Mouse (Mus musculus) testis, adult 2 months (tissue): Measurements from ENCODE around the gene Eps8. TPM values are rescaled to one million over a fixed set of nuclear protein-coding genes. Genes with fewer than 3 reads are reported as not detected.

Source experiments
- H3K27ac ChIP-seq: fragments of 200-500 bp; 2 replicates; pipeline ENCODE4 v1.5.1; 2012; ENCODE audit warnings: low read depth, low read length; ENCODE audit not compliant: control insufficient read depth, insufficient read depth
- H3K27me3 ChIP-seq: fragments of 200-500 bp; 2 replicates; pipeline ENCODE4 v1.6.1; 2012; ENCODE audit warnings: mild to moderate bottlenecking, low read length, moderate library complexity; ENCODE audit not compliant: control insufficient read depth, insufficient read depth
- H3K36me3 ChIP-seq: fragments of 200-500 bp; 2 replicates; pipeline ENCODE4 v1.6.1; 2012; ENCODE audit warnings: mild to moderate bottlenecking, low read length; ENCODE audit not compliant: control insufficient read depth, insufficient read depth
- H3K4me1 ChIP-seq: fragments of 200-500 bp; 2 replicates; pipeline ENCODE4 v1.6.1; 2012; ENCODE audit warnings: low read length; ENCODE audit not compliant: control insufficient read depth, insufficient read depth
- H3K4me3 ChIP-seq: fragments of 200-500 bp; 2 replicates; pipeline ENCODE4 v1.5.1; 2012; ENCODE audit warnings: low read depth, mild to moderate bottlenecking, low read length, moderate library complexity, mixed read lengths; ENCODE audit not compliant: control insufficient read depth
- CTCF ChIP-seq: fragments of 200-500 bp; IDR thresholded peaks from 2 replicates; pipeline ENCODE4 v1.5.1; 2012; ENCODE audit warnings: low read depth, mild to moderate bottlenecking, inconsistent platforms, low read length, moderate library complexity; ENCODE audit not compliant: control insufficient read depth, insufficient read depth, insufficient replicate concordance
- POLR2A ChIP-seq: fragments of 200-500 bp; IDR thresholded peaks from 2 replicates; pipeline ENCODE4 v1.6.1; 2012; ENCODE audit warnings: low read depth, mild to moderate bottlenecking, inconsistent platforms, low read length, moderate library complexity; ENCODE audit not compliant: control insufficient read depth
- polyA plus RNA-seq: library from polyadenylated mRNA; depleted of rRNA; stranded (reverse); fragments of >200 nt; gene quantifications from 2 replicates; pipeline ENCODE4 v1.2.3, GENCODE M21; 2012

The Eps8 gene
- polyA plus RNA-seq, 1 experiment, result 5.4 TPM

DNA sequence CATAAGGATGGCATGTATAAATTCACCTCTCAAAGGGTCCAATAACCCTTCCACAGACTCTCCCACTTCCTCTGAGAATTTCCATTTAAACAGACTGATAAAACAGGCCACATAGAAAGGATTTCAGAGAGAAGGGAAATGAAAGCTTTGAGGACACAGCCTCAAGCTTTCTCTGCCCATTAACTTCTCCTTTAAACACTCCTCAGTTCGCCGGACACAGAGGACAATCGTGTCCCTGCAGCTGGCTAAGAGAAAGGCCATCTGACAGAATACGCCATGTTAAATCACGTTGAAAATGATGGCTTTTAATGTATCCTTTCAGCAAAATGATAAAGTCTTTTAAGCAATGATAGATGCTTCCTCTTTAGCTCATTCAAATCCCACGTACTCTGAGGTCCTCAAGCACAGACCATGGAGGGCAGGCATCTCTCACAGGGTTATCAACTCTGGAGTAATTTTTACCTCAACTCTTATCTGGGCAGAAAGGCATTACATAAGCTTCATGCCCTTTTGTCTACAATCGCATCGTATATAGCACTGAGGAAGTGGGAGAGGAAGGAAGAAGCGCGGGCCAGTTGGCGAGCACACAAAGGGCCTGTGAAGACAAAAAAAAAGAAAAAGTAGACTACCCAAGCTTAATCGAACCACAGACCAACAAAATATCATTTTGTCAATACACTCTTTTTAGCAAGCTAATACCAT is 77.9 kb downstream of the Eps8 start:
- no peaks in the 10 kb centered on the region for H3K36me3 ChIP-seq
- no peaks in the 10 kb centered on the region for H3K27me3 ChIP-seq
- H3K4me1 ChIP-seq, result peaks cover 2% of the 10 kb centered on the region
- H3K4me3 ChIP-seq, result no peak overlapping the region
- no peak for TF ChIP-seq POLR2A
- no peak for TF ChIP-seq CTCF
- H3K27ac ChIP-seq, result 0 out of 2 replicates have a peak overlapping the region, but pooled peaks have one; percentile 0

DNA sequence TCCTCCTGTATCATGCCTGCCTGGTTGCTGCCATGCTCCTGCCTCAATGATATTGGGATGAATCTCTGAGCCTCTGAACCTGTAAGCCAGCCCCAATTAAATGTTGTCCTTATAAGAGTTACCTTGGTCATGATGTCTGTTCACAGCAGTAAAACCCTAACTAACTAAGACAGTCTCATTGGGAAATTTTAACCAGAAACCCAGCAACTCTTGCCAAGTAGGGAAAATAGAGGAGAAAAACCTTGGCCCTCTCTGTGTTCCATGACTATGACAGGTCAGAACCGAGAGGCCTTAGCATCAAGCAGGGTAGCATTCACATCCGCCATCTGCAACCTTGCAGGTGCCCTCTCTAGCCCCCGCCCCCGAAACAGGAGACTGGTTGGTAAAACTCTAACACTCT is 78.6 kb downstream of the Eps8 start:
- TF ChIP-seq CTCF, result no peak
- TF ChIP-seq POLR2A, result no peak
- Histone ChIP-seq H3K4me1 (peaks cover 2% of the 10 kb centered on the region), H3K27me3 (no peaks in the 10 kb centered on the region), H3K4me3 (no peak overlapping the region), H3K27ac (no peak overlapping the region; the same call in 1 of the 2 replicates), H3K36me3 (no peaks in the 10 kb centered on the region)

DNA sequence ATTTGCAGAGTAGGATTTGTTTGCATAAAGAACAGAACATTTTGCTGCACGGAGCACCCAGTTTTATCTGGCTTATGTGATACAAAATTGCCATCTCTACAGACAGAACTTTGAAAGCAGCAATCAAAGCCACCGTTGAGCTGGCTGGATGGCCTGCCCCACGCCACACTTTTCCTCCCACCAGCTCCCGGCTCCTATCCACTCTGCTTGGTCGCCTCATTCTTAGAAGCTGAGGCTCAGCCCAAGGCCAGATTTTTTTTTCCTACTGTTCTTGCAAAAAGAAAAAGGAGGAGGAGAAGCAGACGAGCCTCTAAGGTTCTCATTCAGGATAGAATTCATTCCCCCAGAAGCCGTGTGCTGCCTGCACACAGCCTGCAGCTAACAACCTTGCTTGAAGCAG is 80.8 kb downstream of the Eps8 start:
- H3K36me3 ChIP-seq, result no peaks in the 10 kb centered on the region
- no peak overlapping the region for H3K4me3 ChIP-seq
- TF ChIP-seq CTCF, result no peak
- no peak for TF ChIP-seq POLR2A
- no peaks in the 10 kb centered on the region for H3K27me3 ChIP-seq
- H3K4me1 ChIP-seq, result peaks cover 4% of the 10 kb centered on the region
- H3K27ac ChIP-seq, result peak overlapping the region; percentile 71

DNA sequence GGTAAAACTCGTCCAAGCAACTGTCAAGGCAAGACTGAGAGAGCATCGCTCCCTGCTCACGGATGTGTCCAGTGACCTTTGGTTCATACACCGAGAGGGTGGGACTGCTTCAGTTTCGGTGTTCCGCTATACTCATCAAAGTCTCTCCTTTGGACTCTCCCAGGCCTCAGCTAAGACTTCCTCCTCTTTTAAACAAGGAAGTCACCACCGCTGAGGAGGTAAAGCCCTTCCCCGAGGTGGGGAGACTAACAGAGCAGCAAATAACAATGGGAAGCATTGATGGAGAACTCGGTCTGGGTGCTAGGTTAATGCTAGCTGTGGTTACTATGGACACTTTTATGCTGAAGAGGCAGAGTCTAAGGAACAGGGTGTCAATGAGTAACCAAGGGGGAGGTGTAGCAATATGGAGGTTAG is 84.0 kb downstream of the Eps8 start:
- H3K4me3 ChIP-seq, result no peak overlapping the region
- H3K4me1 ChIP-seq, result peaks cover 4% of the 10 kb centered on the region
- H3K27me3 ChIP-seq, result no peaks in the 10 kb centered on the region
- H3K27ac ChIP-seq, result peak overlapping the region; percentile 39
- no peak for TF ChIP-seq POLR2A
- no peak for TF ChIP-seq CTCF
- H3K36me3 ChIP-seq, result no peaks in the 10 kb centered on the region

DNA sequence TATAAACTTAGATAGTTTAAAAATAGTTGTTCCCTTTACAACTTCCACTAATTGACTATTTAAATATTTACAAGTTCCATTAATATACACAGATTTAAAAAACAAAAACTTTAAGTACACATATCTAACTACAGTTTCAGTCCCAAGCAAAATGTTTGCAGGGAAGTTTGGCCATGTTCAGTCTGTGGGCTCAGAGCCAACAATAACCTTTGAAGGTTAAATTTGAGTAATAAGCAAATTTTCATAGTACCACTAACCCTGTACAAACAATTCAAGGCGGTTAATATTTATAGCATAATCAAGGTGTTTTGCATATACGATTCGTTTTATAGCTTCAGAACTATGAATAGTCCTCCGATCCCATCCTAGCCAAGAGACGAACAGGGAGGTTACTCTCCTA is 84.7 kb downstream of the Eps8 start:
- Histone ChIP-seq H3K27ac (no peak overlapping the region), H3K4me1 (peaks cover 4% of the 10 kb centered on the region), H3K4me3 (no peak overlapping the region), H3K27me3 (no peaks in the 10 kb centered on the region), H3K36me3 (no peaks in the 10 kb centered on the region)
- TF ChIP-seq CTCF (no peak), POLR2A (no peak)

DNA sequence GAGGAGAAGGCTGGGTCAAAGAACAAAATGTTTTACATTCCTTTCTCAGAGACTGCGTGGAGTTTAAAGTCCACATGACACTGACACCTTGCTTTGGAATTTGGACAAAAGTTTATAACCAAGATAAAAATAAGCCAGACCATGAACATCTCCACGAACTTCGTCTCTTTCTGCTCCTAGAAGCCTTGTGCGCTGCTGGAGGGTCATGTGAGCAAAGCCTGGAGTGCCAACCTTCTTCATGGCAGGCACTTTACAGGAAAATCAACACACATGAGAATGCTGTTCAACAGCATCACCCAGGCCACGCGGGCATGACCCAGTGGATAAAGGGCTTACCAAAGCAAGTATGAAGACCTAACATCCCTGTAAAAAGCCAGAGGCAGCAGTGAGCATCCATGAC is 85.6 kb downstream of the Eps8 start:
- H3K27ac ChIP-seq, result peak overlapping the region; percentile 44
- no peaks in the 10 kb centered on the region for H3K36me3 ChIP-seq
- peaks cover 3% of the 10 kb centered on the region for H3K4me1 ChIP-seq
- H3K4me3 ChIP-seq, result no peak overlapping the region
- H3K27me3 ChIP-seq, result no peaks in the 10 kb centered on the region
- TF ChIP-seq POLR2A (no peak), CTCF (no peak)

DNA sequence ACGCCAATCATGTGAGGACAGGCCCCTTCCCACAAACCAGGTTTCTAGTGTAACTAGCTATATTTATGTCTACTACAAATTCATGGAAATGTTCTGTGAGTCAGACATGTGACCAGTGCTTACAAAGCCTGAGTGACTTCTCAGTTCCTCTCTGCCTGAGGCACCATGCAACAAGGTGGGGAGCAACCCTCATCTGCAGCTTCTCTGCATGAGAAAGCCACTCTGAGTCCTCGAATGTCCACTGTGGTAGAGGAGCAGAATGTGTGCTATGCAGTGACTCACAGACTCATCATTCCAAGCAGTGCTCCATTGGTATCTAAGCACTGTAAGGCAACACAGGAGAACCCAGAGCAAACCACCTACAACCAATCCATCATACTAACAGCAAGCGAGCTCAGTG is 88.8 kb downstream of the Eps8 start:
- H3K4me1 ChIP-seq, result 0 out of 2 replicates have a peak, but pooled peaks cover 2% of the 10 kb centered on the region
- no peaks in the 10 kb centered on the region for H3K36me3 ChIP-seq
- TF ChIP-seq POLR2A (no peak), CTCF (no peak)

More for the DNA sequence above, 88.8 kb downstream of the Eps8 start:
- H3K27me3 ChIP-seq, result no peaks in the 10 kb centered on the region
- no peak overlapping the region for H3K4me3 ChIP-seq
- no peak overlapping the region for H3K27ac ChIP-seq
